Mouse (Mus musculus) testis, adult 2 months (tissue): ENCODE results near the gene Aamp. TPM values are rescaled to one million over a fixed set of nuclear protein-coding genes. Genes with fewer than 3 reads are reported as not detected.

Experiments
- H3K27ac ChIP-seq: fragments of 200-500 bp; 2 replicates; pipeline ENCODE4 v1.5.1; 2012; ENCODE audit warnings: low read depth, low read length; ENCODE audit not compliant: control insufficient read depth, insufficient read depth
- H3K27me3 ChIP-seq: fragments of 200-500 bp; 2 replicates; pipeline ENCODE4 v1.6.1; 2012; ENCODE audit warnings: mild to moderate bottlenecking, low read length, moderate library complexity; ENCODE audit not compliant: control insufficient read depth, insufficient read depth
- H3K36me3 ChIP-seq: fragments of 200-500 bp; 2 replicates; pipeline ENCODE4 v1.6.1; 2012; ENCODE audit warnings: mild to moderate bottlenecking, low read length; ENCODE audit not compliant: control insufficient read depth, insufficient read depth
- H3K4me1 ChIP-seq: fragments of 200-500 bp; 2 replicates; pipeline ENCODE4 v1.6.1; 2012; ENCODE audit warnings: low read length; ENCODE audit not compliant: control insufficient read depth, insufficient read depth
- H3K4me3 ChIP-seq: fragments of 200-500 bp; 2 replicates; pipeline ENCODE4 v1.5.1; 2012; ENCODE audit warnings: low read depth, mild to moderate bottlenecking, low read length, moderate library complexity, mixed read lengths; ENCODE audit not compliant: control insufficient read depth
- CTCF ChIP-seq: fragments of 200-500 bp; IDR thresholded peaks from 2 replicates; pipeline ENCODE4 v1.5.1; 2012; ENCODE audit warnings: low read depth, mild to moderate bottlenecking, inconsistent platforms, low read length, moderate library complexity; ENCODE audit not compliant: control insufficient read depth, insufficient read depth, insufficient replicate concordance
- POLR2A ChIP-seq: fragments of 200-500 bp; IDR thresholded peaks from 2 replicates; pipeline ENCODE4 v1.6.1; 2012; ENCODE audit warnings: low read depth, mild to moderate bottlenecking, inconsistent platforms, low read length, moderate library complexity; ENCODE audit not compliant: control insufficient read depth
- polyA plus RNA-seq: library from polyadenylated mRNA; depleted of rRNA; stranded (reverse); fragments of >200 nt; gene quantifications from 2 replicates; pipeline ENCODE4 v1.2.3, GENCODE M21; 2012

Gene Aamp
- polyA plus RNA-seq, 1 experiment, result 1,552 TPM

DNA sequence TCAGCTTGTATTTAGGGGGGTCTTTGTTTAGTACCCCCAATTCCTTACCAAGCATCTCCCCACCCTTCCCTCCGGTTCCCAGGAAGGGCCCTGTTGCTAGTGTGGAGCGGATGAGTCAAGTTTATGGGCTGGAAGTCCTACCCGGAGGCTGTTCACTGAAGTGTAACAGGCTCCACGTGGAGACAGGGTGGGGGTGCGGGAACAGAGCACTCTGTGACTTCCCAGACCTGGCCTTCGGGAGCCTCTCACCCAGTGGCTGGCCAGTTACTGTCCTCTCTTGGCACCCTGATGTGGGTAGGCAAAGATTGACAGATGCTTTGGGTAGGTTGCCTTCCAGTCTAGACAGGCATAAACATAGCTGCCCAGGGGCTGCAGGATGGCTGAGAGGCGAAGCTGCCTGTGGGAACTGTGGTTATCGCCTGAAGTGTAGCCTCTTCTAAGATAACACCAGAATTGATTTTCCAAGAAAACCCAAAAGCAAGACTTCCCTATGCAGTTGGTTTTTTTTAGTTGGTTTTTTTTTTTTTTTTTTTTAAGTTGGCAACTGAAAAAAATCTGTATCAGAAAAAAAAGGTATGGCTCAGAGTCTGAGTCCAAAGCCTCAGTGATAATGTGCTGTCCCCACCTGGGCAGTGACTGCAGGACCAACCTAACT lies 6.5 kb downstream of the Aamp start:
- TF ChIP-seq CTCF (no peak), POLR2A (no peak)
- Histone ChIP-seq H3K27ac (no peak overlapping the region), H3K4me3 (no peak overlapping the region; the same call in 1 of the 2 replicates), H3K27me3 (no peaks in the 10 kb centered on the region), H3K4me1 (peaks cover 3% of the 10 kb centered on the region), H3K36me3 (peaks cover 13% of the 10 kb centered on the region)

GRCm38 (mm10) chr1:74277041-74277440 lies 7.5 kb downstream of the Aamp start:
- peaks cover 3% of the 10 kb centered on the region for H3K4me1 ChIP-seq
- H3K27ac ChIP-seq, result no peak overlapping the region
- peaks cover 5% of the 10 kb centered on the region for H3K36me3 ChIP-seq
- no peaks in the 10 kb centered on the region for H3K27me3 ChIP-seq
- H3K4me3 ChIP-seq, result no peak overlapping the region
- TF ChIP-seq CTCF, result no peak
- no peak for TF ChIP-seq POLR2A

DNA sequence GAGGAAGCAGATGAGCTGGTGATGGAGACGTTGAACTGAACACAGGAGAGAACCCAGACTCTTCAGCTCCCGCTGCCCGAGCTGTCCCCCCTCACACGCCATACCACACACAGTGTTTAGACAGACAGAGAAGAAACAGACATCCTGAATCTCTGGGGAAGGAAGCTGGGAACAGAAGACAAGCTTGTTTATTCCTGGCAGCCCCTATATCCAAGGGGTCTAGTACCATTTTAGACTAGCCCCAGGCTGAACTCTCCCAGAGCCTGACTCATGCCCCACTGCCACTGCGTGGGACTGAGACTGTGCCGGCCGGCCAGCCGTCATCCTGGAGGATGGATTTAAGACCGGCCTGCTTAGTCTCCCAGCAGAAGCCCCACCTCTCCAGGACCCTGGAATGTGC lies 9.5 kb downstream of the Aamp start:
- Histone ChIP-seq H3K27me3 (no peaks in the 10 kb centered on the region), H3K4me1 (peaks cover 3% of the 10 kb centered on the region), H3K36me3 (no peaks in the 10 kb centered on the region), H3K27ac (no peak overlapping the region), H3K4me3 (no peak overlapping the region)
- no peak for TF ChIP-seq POLR2A
- no peak for TF ChIP-seq CTCF

GRCm38 (mm10) chr1:74271659-74272058 lies 12.9 kb downstream of the Aamp start:
- Histone ChIP-seq H3K36me3 (no peaks in the 10 kb centered on the region; the same call in 1 of the 2 replicates), H3K4me1 (no peaks in the 10 kb centered on the region), H3K27ac (no peak overlapping the region), H3K27me3 (no peaks in the 10 kb centered on the region), H3K4me3 (no peak overlapping the region)
- no peak for TF ChIP-seq POLR2A
- TF ChIP-seq CTCF, result no peak

- H3K36me3 ChIP-seq, result peaks cover 1% of the 10 kb centered on the region
- H3K4me1 ChIP-seq, result no peaks in the 10 kb centered on the region
- H3K4me3 ChIP-seq, result no peak overlapping the region
- H3K27me3 ChIP-seq, result no peaks in the 10 kb centered on the region
- TF ChIP-seq CTCF, result no peak
- no peak for TF ChIP-seq POLR2A
- no peak overlapping the region for H3K27ac ChIP-seq
Measured at GRCm38 (mm10) chr1:74268750-74269149, 15.8 kb downstream of the Aamp start.

DNA sequence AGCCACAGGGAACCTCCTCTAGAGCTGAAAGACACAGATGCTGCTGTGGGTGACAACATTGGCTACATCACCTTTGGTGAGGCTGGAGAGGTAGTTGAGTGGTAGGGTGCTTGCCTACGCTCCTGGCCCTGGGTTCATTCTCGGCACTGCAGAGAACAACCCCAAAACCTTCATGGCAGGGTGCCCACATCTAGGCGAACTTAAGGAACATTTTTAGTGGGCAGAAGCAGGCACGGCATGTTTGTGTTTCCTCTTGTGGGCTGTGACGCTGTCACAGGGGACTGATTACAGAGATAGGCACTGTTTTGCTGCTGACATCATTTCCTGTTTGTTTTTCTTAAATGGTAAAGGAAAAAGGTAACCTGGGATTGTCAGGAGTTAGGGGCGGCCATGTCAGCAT lies 22.0 kb downstream of the Aamp start:
- no peak overlapping the region for H3K4me3 ChIP-seq
- H3K27me3 ChIP-seq, result no peaks in the 10 kb centered on the region
- peaks cover 1% of the 10 kb centered on the region for H3K36me3 ChIP-seq
- H3K4me1 ChIP-seq, result no peaks in the 10 kb centered on the region
- no peak overlapping the region for H3K27ac ChIP-seq
- TF ChIP-seq CTCF (no peak), POLR2A (no peak)

DNA sequence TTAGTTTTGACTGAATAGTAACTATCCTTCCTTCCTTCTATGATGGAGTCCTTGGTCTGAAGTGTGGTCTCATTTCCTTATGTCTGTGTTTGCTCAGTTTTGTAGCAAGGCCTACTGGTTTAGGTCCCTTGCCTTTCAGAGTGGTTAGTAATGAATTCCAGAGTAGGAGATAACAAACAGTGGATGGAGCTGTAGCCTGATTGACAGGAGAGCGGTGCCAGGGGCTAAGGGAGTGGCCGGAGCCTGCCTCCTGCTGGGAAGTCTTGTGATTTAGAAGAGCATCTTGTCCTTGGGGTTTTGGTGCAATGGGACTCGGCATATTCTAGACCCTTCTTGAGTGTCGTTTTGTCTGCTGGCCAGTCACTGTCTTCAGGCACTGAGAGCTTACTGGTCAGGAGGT lies 27.8 kb downstream of the Aamp start:
- Histone ChIP-seq H3K36me3 (peaks cover 4% of the 10 kb centered on the region), H3K27me3 (no peaks in the 10 kb centered on the region), H3K4me1 (no peaks in the 10 kb centered on the region), H3K4me3 (no peak overlapping the region), H3K27ac (no peak overlapping the region)
- TF ChIP-seq POLR2A (no peak), CTCF (no peak)

DNA sequence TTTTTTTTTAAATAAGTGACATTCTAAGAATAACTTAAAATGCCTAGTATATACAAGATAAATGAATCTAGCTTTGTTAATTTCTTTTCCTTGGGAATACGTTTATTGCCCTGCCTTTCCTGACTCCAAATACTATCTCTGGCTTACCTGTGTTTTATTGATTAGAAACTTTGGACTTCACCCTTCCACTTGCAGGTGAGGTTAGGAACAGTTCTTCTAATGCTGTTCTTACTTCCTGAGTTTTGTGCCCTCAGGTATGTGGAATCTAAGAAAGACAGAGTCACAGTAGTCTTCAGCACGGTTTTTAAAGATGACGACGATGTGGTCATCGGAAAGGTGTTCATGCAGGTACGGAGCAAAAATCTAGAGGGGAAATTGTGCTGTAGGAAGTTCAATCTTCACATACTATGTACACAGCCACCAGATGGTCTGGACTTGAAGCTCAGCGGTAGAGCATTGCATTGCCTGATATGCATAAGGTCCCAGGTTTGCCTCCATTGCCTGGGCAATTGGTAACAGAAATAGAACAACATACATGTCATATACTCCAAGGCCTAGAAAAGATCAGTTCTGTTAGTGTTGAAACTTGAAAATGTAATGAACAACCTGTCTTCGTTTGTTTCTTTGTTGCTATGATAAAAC lies 28.7 kb downstream of the Aamp start:
- Histone ChIP-seq H3K4me1 (no peaks in the 10 kb centered on the region), H3K4me3 (no peak overlapping the region), H3K36me3 (peaks cover 4% of the 10 kb centered on the region), H3K27ac (no peak overlapping the region), H3K27me3 (no peaks in the 10 kb centered on the region)
- TF ChIP-seq POLR2A (no peak), CTCF (no peak)
